Mouse (Mus musculus) adrenal gland, postnatal 14 days (tissue): ENCODE results near the gene Nudc. TPM values are rescaled to one million over a fixed set of nuclear protein-coding genes. Genes with fewer than 3 reads are reported as not detected.
"Not testable (repeated sequence)": the region's sequence is repeated elsewhere in the genome, so short reads cannot be mapped to it uniquely, and the experiment has no call there.

Experiments
- DNase-seq: peaks from one replicate; pipeline ENCODE4 v3.0.0; 2021; ENCODE audit warnings: mixed read lengths
- total RNA-seq: library from RNA; stranded (reverse); gene quantifications from 2 replicates; pipeline ENCODE4 v1.2.3, GENCODE M21; 2021

Gene Nudc
- total RNA-seq, 1 experiment from 2014 or later = 159 TPM

- DNase-seq = peak; percentile 79
These were observed 9.1 kb downstream of the Nudc start for GRCm38 (mm10) chr4:133536652-133537051.

DNA sequence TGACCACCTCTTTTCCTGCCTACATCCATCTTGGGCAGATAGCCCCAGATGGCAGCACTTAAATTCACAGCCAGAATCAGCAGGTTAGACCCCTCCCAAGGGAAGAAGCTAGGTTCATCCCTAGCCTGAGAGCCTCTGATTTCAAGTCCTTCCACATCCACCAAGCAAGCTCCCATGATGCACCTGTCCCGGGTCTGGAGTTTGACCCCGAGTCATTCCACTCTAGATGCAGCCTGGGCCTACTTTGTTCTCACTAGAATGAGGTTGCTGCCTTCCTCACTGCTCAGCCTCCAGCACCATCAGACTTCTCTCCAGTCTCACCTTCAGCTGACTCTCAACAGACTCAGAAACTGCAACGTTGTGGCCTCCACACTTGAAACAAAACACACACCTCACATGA lies 9.7 kb downstream of the Nudc start:
- DNase-seq = no peak

DNA sequence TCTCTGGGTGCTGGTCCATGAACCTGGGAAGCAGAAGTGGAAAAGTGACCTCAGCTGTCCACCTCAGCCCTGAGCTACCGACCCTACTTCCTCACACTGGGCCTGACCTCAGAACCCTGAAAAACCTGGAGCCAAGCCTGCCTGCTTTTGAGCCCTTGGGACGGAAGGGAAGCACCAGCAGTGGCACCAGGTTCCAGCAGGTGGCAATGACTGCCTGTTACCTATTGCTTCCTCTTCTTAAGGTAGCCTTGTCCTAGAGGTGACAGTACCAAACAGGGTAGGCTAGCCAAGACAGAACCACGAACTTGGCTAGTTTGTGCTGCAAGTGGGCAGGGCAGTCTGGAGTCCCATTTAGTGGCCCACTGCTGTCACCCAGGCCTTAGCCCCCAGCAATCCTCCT lies 13.0 kb downstream of the Nudc start:
- no peak for DNase-seq

- DNase-seq = no peak
These were observed 18.0 kb downstream of the Nudc start for GRCm38 (mm10) chr4:133527788-133528187.

GRCm38 (mm10) chr4:133521502-133521901 lies 24.3 kb downstream of the Nudc start:
- DNase-seq = no peak

DNA sequence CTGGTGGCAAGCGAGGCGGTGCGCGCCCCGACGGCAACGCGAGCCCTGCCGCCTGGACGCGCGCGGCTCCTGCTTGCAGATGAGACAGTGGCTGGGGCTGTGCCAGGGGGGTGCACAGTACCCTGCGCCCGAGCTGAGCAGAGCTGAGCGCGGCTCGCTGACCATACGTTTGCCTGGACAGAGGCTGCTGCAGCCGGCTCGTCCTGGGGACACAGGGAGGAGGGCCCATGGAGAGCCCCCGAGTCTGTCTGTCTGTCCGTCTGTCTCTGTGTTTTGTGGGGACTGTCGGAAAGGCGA lies 26.5 kb downstream of the Nudc start:
- peak; percentile 60 for DNase-seq

DNA sequence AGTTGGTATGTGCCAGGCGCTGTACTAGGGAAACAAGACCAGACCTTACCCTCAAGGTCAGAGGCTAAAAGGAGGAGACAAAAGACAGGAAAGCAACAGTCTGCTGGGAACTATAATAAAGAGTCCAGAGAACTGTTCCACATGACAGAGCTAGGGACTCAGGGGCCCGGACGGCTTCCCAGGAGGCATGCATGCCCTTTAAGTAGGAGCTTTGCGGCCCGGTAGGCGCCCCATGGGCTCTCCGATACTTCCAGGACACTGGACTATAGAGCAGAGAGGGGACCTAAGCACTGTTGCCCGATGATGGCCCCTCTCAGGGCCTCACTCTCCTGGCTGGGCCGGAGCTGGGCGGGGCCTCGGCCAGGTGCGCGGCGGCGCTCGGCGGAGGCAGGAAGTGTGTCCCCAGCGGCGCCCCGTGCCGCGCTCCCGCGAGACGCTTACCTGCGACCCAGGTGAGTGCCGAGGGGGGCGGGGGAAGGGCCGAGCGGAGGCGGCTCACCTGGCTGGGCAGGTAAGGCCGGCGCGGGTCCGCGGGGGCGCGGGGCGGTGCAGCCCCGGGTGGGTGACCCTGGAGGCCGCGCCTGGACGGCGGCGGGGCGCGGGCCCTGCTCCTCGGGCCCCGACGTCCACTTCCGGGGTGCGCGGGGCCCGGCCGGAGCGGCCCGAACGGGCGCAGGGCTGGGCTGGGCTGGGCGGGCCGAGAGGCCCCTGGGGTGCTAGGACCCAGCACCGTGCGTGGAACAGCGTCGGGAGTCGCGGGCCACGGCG lies 27.0 kb downstream of the Nudc start, which contains the start of gene Kdf1:
Gene Kdf1, plus strand, starts transcription at position 363 of the 768 bp plus-strand sequence.
- peak; percentile 25 for DNase-seq

DNA sequence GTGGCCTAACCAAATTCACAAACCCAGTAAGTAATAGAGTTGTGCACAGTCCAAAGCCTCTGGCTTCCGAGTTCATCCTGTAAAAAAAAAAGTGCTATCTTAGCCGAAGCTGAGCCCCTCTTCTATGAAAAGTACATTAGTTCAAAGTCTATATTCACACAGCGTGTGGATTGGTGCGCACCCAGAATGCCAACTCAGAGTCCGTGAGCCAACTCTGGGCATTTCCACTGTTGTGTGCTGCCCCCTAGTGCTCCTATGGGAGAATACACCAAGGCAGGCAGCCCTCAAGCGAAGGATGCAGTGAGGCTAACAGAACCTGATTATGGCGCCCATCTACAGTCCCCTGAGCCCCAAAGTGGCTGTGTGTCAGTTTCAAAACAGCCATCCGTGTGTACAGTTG lies 32.8 kb downstream of the Nudc start:
- DNase-seq = peak; percentile 85

DNA sequence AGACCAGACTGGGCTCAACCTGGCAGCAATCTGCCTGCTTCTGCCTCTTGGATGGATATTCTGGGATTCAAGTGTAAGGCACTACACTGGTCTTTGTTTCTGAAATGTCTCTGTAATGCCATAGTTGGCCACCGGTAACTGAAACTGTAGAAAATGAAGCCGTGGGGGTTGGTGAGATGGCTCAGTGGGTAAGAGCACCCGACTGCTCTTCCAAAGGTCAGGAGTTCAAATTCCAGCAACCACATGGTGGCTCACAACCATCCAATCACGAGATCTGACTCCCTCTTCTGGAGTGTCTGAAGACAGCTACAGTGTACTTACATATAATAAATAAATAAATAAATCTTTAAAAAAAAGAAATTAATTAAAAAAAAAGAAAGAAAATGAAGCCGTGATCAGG lies 33.3 kb downstream of the Nudc start:
- not testable (repeated sequence) for DNase-seq

- DNase-seq = no peak
These were observed 34.7 kb downstream of the Nudc start for GRCm38 (mm10) chr4:133511050-133511449.

- no peak for DNase-seq
These were observed 36.8 kb downstream of the Nudc start for GRCm38 (mm10) chr4:133508990-133509389.

DNA sequence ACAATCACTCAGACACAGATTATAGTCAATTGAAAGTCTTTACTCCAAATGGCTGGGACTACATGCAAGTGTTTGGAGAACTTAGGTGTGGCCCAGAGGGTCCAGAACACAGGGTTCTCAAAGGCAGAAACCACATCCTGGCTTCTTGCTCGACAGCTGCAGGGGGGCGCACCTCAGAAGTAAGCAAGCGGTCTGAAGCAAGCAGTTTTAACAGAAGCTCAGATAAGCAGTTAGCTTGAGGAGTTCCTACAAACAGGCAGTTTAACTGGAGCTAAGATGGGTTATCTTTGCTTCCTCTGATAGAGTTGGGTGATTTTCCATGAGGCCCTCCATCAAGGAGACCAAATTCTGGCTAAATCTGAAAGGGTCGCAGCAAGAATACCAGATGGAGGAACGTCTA lies 39.2 kb downstream of the Nudc start:
- no peak for DNase-seq

DNA sequence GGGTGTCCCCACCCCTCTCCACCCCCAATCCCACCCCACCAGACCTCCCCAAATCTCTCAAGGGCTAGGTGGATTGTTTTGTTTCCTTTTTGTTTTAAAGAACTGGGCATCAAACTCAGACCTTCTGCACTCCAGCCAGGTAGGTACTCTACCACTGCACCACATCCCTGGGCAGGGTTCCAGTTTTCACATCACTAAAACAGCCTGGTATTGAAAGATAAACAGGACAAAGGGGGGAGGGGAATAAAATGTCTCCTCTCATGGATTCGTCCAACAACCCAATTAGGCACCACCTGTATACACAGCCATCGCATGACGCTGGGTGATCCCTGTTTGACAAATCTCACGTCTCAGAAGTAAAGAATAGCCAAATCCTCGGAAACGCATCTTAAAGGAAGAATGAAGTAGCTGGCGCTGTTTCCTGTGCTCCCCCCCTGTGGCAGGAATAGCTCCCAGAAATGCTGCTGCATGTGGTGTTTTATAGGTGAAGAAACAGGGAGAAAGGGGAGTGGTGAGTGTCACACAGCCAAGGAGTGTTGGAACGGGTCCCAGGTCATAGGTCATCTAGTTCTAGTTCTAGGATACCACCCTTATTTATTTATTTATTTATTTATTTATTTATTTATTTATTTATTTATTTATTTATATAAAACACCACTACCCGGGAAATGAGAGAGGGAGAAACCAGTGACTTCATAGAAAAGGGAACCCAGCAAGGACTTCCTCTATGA lies 40.9 kb downstream of the Nudc start:
- DNase-seq = no peak

- DNase-seq = no peak
These were observed 41.5 kb downstream of the Nudc start for GRCm38 (mm10) chr4:133504300-133504699.

GRCm38 (mm10) chr4:133501514-133501913 lies 44.3 kb downstream of the Nudc start:
- no peak for DNase-seq

GRCm38 (mm10) chr4:133498160-133498724 lies 47.6 kb downstream of the Nudc start, which contains the start of gene Trnp1:
TSS of gene Trnp1 (minus strand) at chr4:133498550.
- DNase-seq = peak; percentile 71

DNA sequence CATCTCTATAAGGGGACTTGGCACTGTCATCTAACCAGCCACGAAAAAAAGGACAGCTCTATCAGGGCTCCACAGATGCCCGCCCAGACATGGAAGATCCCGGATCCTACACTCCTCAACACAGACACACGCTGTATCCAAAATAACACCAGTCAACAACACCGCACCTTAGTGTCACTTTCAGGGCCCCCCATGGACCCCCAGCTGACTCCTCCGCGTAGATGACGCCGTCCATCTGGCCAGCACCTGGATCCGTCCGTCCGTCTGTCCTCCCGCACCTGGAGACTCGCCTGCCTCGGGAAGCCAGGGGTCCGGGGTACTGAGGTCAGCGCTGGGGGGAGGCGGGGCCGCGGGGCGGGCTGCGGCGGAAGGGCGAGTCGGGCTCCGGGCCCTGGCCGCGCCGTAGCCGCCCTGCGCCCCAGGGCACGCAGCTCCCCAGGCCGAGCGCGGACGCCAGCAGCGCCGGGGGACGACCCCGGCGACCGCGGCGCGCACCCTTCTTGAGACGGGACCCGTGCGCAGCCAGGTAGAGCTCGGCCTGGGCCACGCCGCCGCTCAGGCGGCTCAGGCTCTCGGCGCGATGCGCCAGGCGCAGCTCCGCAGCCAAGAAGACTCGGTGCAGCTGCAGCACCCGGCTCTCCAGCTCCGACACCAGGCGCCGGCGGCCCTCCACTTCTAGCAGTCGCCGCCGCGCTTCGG lies 48.2 kb downstream of the Nudc start:
- DNase-seq = peak; percentile 45

DNA sequence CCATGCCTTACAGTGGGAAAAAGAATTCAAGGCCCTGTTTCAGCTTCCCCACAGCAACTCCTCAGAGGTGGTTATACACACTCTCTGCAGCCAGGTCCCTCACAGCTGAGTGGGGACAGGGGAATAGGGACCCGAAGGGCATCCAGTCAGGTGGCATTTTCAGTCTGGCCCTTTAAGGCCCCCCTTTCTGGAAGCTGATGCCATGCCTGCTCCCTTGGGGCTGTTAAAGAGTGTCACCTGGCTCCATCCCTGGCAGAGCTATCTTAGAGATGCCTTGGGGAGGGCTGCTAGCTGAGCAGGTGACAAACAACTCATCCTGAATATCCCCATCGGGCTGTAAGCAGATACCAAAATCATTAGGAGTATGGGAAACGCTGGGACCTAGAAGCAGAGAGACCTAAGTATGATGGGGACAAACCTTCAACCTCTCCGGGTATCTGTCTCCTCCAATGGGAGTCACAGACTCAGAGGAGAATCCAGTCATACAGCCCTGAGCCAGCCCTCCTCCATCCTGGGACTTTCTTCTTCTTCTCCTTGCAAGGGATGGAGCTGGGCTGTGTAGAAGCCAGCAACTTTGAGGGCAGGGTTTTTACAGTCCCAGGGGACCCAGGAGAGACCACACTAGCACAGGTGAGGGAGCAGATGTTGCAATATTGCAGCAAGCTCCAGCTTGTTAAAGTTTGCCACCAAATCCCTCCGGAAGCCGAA lies 48.9 kb downstream of the Nudc start:
- DNase-seq = no peak

- peak; percentile 70 for DNase-seq
These were observed 50.1 kb downstream of the Nudc start for GRCm38 (mm10) chr4:133495711-133496110.

DNA sequence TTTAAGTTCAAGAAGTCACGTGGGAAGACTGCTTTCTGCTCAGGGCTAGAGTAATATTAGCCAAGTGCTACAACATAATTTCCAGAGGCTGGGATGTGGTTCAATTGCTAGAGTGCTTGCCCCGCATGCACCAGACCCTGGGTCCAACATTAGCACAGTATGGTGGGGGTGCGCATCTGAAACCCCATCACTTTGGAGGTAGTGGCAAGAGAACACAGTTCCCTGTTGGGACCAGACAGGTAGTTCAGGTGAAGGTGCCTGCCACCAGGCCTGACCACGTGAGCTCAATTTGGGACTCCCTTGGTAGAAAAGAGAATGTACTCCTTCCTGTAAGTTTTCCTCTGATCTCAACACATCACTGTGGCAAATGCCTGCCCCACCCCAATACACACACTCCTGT lies 50.9 kb downstream of the Nudc start:
- DNase-seq = no peak

DNA sequence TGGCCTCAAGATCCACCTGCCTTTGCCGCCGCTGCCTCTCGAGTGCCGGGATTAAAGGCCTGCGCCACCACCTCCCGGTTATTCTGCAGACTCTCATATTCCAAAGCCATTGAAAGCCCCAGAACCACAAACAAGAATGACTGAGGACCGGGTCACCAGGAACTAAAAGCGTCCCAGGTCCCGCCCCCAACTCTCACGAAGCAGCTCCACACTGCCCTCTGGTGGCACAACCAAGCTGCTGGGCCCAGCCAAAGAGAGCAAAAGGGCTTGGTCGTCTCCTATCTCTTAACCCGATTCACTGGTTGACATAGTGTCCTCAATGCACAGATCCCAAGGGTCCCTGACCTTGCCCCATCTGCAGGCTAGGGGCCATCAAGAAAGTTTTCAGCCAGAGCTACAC lies 51.4 kb downstream of the Nudc start:
- DNase-seq = peak; percentile 94

- no peak for DNase-seq
These were observed 51.9 kb downstream of the Nudc start for GRCm38 (mm10) chr4:133493895-133494294.
